Mouse (Mus musculus) heart, embryonic 11.5 days (tissue): Measurements from ENCODE around the gene Dph5. TPM values are rescaled to one million over a fixed set of nuclear protein-coding genes. Genes with fewer than 3 reads are reported as not detected.

Source experiments
- ATAC-seq: fragments of 200-750 bp; cut with Nextera tagmentation; replicated peaks from 2 replicates; pipeline ENCODE4 v1.8.0; 2017; ENCODE audit warnings: moderate library complexity; ENCODE audit not compliant: insufficient number of reproducible peaks, low FRiP score, low TSS enrichment
- H3K27ac ChIP-seq: fragments of 300-500 bp; sonication (generic); 2 replicates; pipeline ENCODE4 v1.5.1; 2014; ENCODE audit warnings: mild to moderate bottlenecking, low read depth, low read length
- H3K27me3 ChIP-seq: fragments of 300-500 bp; sonication (generic); 2 replicates; pipeline ENCODE4 v1.6.1; 2014; ENCODE audit warnings: mild to moderate bottlenecking, low read length, mixed read lengths; ENCODE audit not compliant: control insufficient read depth, insufficient read depth
- H3K36me3 ChIP-seq: fragments of 300-500 bp; sonication (generic); 2 replicates; pipeline ENCODE4 v1.6.1; 2014; ENCODE audit warnings: mild to moderate bottlenecking, low read length, moderate library complexity, mixed read lengths; ENCODE audit not compliant: control insufficient read depth, insufficient read depth
- H3K4me1 ChIP-seq: fragments of 300-500 bp; sonication (generic); 2 replicates; pipeline ENCODE4 v1.6.1; 2014; ENCODE audit warnings: low read length; ENCODE audit not compliant: control insufficient read depth, insufficient read depth
- H3K4me2 ChIP-seq: fragments of 300-500 bp; sonication (generic); 2 replicates; pipeline ENCODE4 v1.6.1; 2014; ENCODE audit warnings: mild to moderate bottlenecking, moderate library complexity
- H3K4me3 ChIP-seq: fragments of 300-500 bp; sonication (generic); 2 replicates; pipeline ENCODE4 v1.5.1; 2014; ENCODE audit warnings: low read depth, low read length
- H3K9ac ChIP-seq: fragments of 300-500 bp; sonication (generic); 2 replicates; pipeline ENCODE4 v1.6.1; 2014; ENCODE audit warnings: mild to moderate bottlenecking, low read depth, low read length, moderate library complexity
- H3K9me3 ChIP-seq: fragments of 300-500 bp; sonication (generic); replicated peaks from 2 replicates; pipeline ENCODE4 v1.6.1; 2016; ENCODE audit warnings: low read length; ENCODE audit not compliant: control insufficient read depth
- WGBS: fragments of 180-500 bp; shearing (Covaris S2); extraction: QIAGEN DNeasy Blood & Tissue Kit; methylation state at CpG from one replicate; pipeline ENCODE4 v1.1.7; 2014; ENCODE audit not compliant: insufficient replicate concordance; 5-methylcytosine and 5-hydroxymethylcytosine counted together
- polyA plus RNA-seq: library from polyadenylated mRNA; unstranded; fragments of >200 nt; fragmentation: Nextera tagmentation; extraction: Ambion mirVana; gene quantifications from 2 replicates; pipeline ENCODE4 v1.2.1, GENCODE M21; 2014

Dph5 gene
- 20.0 and 22.0 TPM in 2 replicates for polyA plus RNA-seq

- H3K27me3 ChIP-seq, result no peaks in the 10 kb centered on the region
- 1% methylated on average over 40 of the region's 40 CpGs for WGBS
- ATAC-seq, result peak; percentile 93
These were observed at the start of gene Dph5 for GRCm38 (mm10) chr3:115887427-115888309. TSS of gene Dph5 (plus strand) at chr3:115887837.

GRCm38 (mm10) chr3:115844566-115844965 lies 43.1 kb upstream of the Dph5 start:
- Histone ChIP-seq H3K9me3 (no peaks in the 10 kb centered on the region), H3K9ac (no peak overlapping the region), H3K4me2 (no peak overlapping the region), H3K4me3 (no peak overlapping the region), H3K4me1 (no peaks in the 10 kb centered on the region), H3K27me3 (no peaks in the 10 kb centered on the region), H3K27ac (no peak overlapping the region), H3K36me3 (no peaks in the 10 kb centered on the region)
- 77% methylated on average over 3 of the region's 3 CpGs for WGBS
- no peak for ATAC-seq

More at GRCm38 (mm10) chr3:115887427-115888309, at the start of gene Dph5:
- no peaks in the 10 kb centered on the region for H3K9me3 ChIP-seq
- H3K27ac ChIP-seq, result peak within 1 kb of the TSS; percentile 81
- H3K36me3 ChIP-seq, result no peaks in the 10 kb centered on the region
- H3K9ac ChIP-seq, result peak within 1 kb of the TSS; percentile 82
- H3K4me2 ChIP-seq, result peak within 1 kb of the TSS; percentile 88
- peak within 1 kb of the TSS; percentile 68 for H3K4me3 ChIP-seq
- H3K4me1 ChIP-seq, result peaks cover 4% of the 10 kb centered on the region; the same call in 1 of the 2 replicates

GRCm38 (mm10) chr3:115845032-115845618 lies 42.5 kb upstream of the Dph5 start:
- H3K36me3 ChIP-seq, result no peaks in the 10 kb centered on the region
- no peaks in the 10 kb centered on the region for H3K27me3 ChIP-seq
- no peak overlapping the region for H3K9ac ChIP-seq
- 74% methylated on average over 5 of the region's 5 CpGs for WGBS
- no peak for ATAC-seq
- no peak overlapping the region for H3K4me2 ChIP-seq
- no peak overlapping the region for H3K4me3 ChIP-seq
- no peaks in the 10 kb centered on the region for H3K9me3 ChIP-seq
- H3K4me1 ChIP-seq, result no peaks in the 10 kb centered on the region
- H3K27ac ChIP-seq, result no peak overlapping the region

GRCm38 (mm10) chr3:115845724-115846123 lies 41.9 kb upstream of the Dph5 start:
- no peaks in the 10 kb centered on the region for H3K9me3 ChIP-seq
- no peaks in the 10 kb centered on the region for H3K36me3 ChIP-seq
- H3K27me3 ChIP-seq, result no peaks in the 10 kb centered on the region
- H3K4me2 ChIP-seq, result no peak overlapping the region
- H3K4me1 ChIP-seq, result no peaks in the 10 kb centered on the region
- no peak overlapping the region for H3K9ac ChIP-seq
- ATAC-seq, result no peak
- no peak overlapping the region for H3K4me3 ChIP-seq
- WGBS, result 47% methylated on average over 1 of the region's 1 CpGs
- H3K27ac ChIP-seq, result no peak overlapping the region

GRCm38 (mm10) chr3:115846153-115846552 lies 41.5 kb upstream of the Dph5 start:
- no peak overlapping the region for H3K4me3 ChIP-seq
- H3K4me2 ChIP-seq, result no peak overlapping the region
- no peak for ATAC-seq
- H3K36me3 ChIP-seq, result no peaks in the 10 kb centered on the region
- no peaks in the 10 kb centered on the region for H3K9me3 ChIP-seq
- H3K27ac ChIP-seq, result no peak overlapping the region
- no peak overlapping the region for H3K9ac ChIP-seq
- no peaks in the 10 kb centered on the region for H3K27me3 ChIP-seq
- H3K4me1 ChIP-seq, result no peaks in the 10 kb centered on the region
- 83% methylated on average over 5 of the region's 5 CpGs for WGBS

- Histone ChIP-seq H3K9me3 (no peaks in the 10 kb centered on the region), H3K27ac (no peak overlapping the region), H3K36me3 (no peaks in the 10 kb centered on the region), H3K27me3 (no peaks in the 10 kb centered on the region), H3K4me2 (no peak overlapping the region), H3K4me3 (no peak overlapping the region), H3K9ac (no peak overlapping the region), H3K4me1 (no peaks in the 10 kb centered on the region)
- ATAC-seq, result no peak
- WGBS, result 77% methylated on average over 11 of the region's 11 CpGs
These were observed 38.8 kb upstream of the Dph5 start for GRCm38 (mm10) chr3:115848686-115849480.

GRCm38 (mm10) chr3:115850946-115851345 lies 36.7 kb upstream of the Dph5 start:
- H3K36me3 ChIP-seq, result no peaks in the 10 kb centered on the region
- no peak overlapping the region for H3K4me2 ChIP-seq
- H3K4me1 ChIP-seq, result no peaks in the 10 kb centered on the region
- H3K4me3 ChIP-seq, result no peak overlapping the region
- no peak for ATAC-seq
- 62% methylated on average over 4 of the region's 4 CpGs for WGBS
- no peak overlapping the region for H3K9ac ChIP-seq
- no peaks in the 10 kb centered on the region for H3K27me3 ChIP-seq
- H3K27ac ChIP-seq, result no peak overlapping the region
- H3K9me3 ChIP-seq, result no peaks in the 10 kb centered on the region

- no peak overlapping the region for H3K4me2 ChIP-seq
- no peaks in the 10 kb centered on the region for H3K4me1 ChIP-seq
- no peak overlapping the region for H3K9ac ChIP-seq
- H3K4me3 ChIP-seq, result no peak overlapping the region
- WGBS, result 90% methylated on average over 7 of the region's 7 CpGs
- no peak for ATAC-seq
- no peak overlapping the region for H3K27ac ChIP-seq
- no peaks in the 10 kb centered on the region for H3K9me3 ChIP-seq
- no peaks in the 10 kb centered on the region for H3K27me3 ChIP-seq
- no peaks in the 10 kb centered on the region for H3K36me3 ChIP-seq
These were observed 32.9 kb upstream of the Dph5 start for GRCm38 (mm10) chr3:115854672-115855191.
